Mouse (Mus musculus) testis, adult 2 months (tissue): ENCODE results near the gene Alg14.

ENCODE experiments used
- CTCF ChIP-seq: fragments of 200-500 bp; IDR thresholded peaks from 2 replicates; pipeline ENCODE4 v1.5.1; 2012; ENCODE audit warnings: low read depth, mild to moderate bottlenecking, inconsistent platforms, low read length, moderate library complexity; ENCODE audit not compliant: control insufficient read depth, insufficient read depth, insufficient replicate concordance
- POLR2A ChIP-seq: fragments of 200-500 bp; IDR thresholded peaks from 2 replicates; pipeline ENCODE4 v1.6.1; 2012; ENCODE audit warnings: low read depth, mild to moderate bottlenecking, inconsistent platforms, low read length, moderate library complexity; ENCODE audit not compliant: control insufficient read depth

- TF ChIP-seq CTCF (no peak), POLR2A (no peak)
Observed at GRCm38 (mm10) chr3:121285219-121285618, 6.4 kb upstream of the Alg14 start.
